Mouse (Mus musculus) bone marrow macrophage, adult 2 months (primary cell): Measurements from ENCODE around the gene Ezr.
"Not testable (repeated sequence)": the region's sequence is repeated elsewhere in the genome, so short reads cannot be mapped to it uniquely, and the experiment has no call there.

Experiments used
- CTCF ChIP-seq: IDR thresholded peaks from 2 replicates; pipeline ENCODE4 v1.5.1; 2012; ENCODE audit warnings: low read depth, mild to moderate bottlenecking, low read length, moderate library complexity
- POLR2A ChIP-seq: IDR thresholded peaks from 2 replicates; pipeline ENCODE4 v1.6.1; 2012; ENCODE audit warnings: mild to moderate bottlenecking, low read depth, low read length, borderline replicate concordance

- not testable (repeated sequence) for TF ChIP-seq CTCF, POLR2A
Observed at GRCm38 (mm10) chr17:6691596-6691995, 91.0 kb downstream of the Ezr start.
